Mouse (Mus musculus) midbrain, postnatal 0 days (tissue): ENCODE results near the gene Ilk. TPM values are rescaled to one million over a fixed set of nuclear protein-coding genes. Genes with fewer than 3 reads are reported as not detected.
A peak's percentile ranks its signal among the peaks of the same experiment; 100 is the strongest.

Experiments used
- ATAC-seq: fragments of 200-750 bp; cut with Nextera tagmentation; 2 replicates; pipeline ENCODE4 v1.8.0; 2017; ENCODE audit warnings: moderate number of reproducible peaks, mild to moderate bottlenecking, moderate TSS enrichment, moderate library complexity; ENCODE audit not compliant: low FRiP score
- DNase-seq: peaks from one replicate; pipeline ENCODE4 v3.0.0-alpha.2; 2015; ENCODE audit warnings: low spot score
- H3K27ac ChIP-seq: fragments of 300-500 bp; sonication (generic); 2 replicates; pipeline ENCODE4 v1.5.1; 2014; ENCODE audit warnings: low read depth, mild to moderate bottlenecking, low read length, mixed read lengths
- H3K27me3 ChIP-seq: fragments of 300-500 bp; sonication (generic); 2 replicates; pipeline ENCODE4 v1.6.1; 2014; ENCODE audit warnings: low read length, control low read depth, mixed read lengths; ENCODE audit not compliant: insufficient read depth
- H3K36me3 ChIP-seq: fragments of 300-500 bp; sonication (generic); 2 replicates; pipeline ENCODE4 v1.6.1; 2014; ENCODE audit warnings: low read length, control low read depth, mixed read lengths; ENCODE audit not compliant: insufficient read depth
- H3K4me1 ChIP-seq: fragments of 300-500 bp; sonication (generic); 2 replicates; pipeline ENCODE4 v1.6.1; 2014; ENCODE audit warnings: mild to moderate bottlenecking, control low read depth, antibody characterized with exemption, low read length, mixed read lengths; ENCODE audit not compliant: insufficient read depth
- H3K4me2 ChIP-seq: fragments of 300-500 bp; sonication (generic); 2 replicates; pipeline ENCODE4 v1.6.1; 2014; ENCODE audit warnings: low read depth, mild to moderate bottlenecking, low read length, mixed read lengths; ENCODE audit not compliant: poor library complexity, severe bottlenecking
- H3K4me3 ChIP-seq: fragments of 300-500 bp; sonication (generic); 2 replicates; pipeline ENCODE4 v1.5.1; 2014; ENCODE audit warnings: low read depth, mild to moderate bottlenecking, low read length, moderate library complexity
- H3K9ac ChIP-seq: fragments of 300-500 bp; sonication (generic); replicated peaks from 2 replicates; pipeline ENCODE4 v1.6.1; 2014; ENCODE audit warnings: mild to moderate bottlenecking, low read length, moderate library complexity, mixed read lengths; ENCODE audit not compliant: poor library complexity, severe bottlenecking
- H3K9me3 ChIP-seq: fragments of 300-500 bp; sonication (generic); 2 replicates; pipeline ENCODE4 v1.6.1; 2016; ENCODE audit warnings: low read length, control low read depth
- CTCF ChIP-seq: IDR thresholded peaks from 2 replicates; pipeline ENCODE4 v1.5.1; 2016; ENCODE audit warnings: antibody characterized with exemption, mild to moderate bottlenecking
- WGBS: fragments of 180-500 bp; shearing (Covaris S2); extraction: QIAGEN DNeasy Blood & Tissue Kit; methylation state at CpG from one replicate; pipeline ENCODE4 v1.1.7; 2014; 5-methylcytosine and 5-hydroxymethylcytosine counted together
- polyA plus RNA-seq: library from polyadenylated mRNA; unstranded; fragments of >200 nt; fragmentation: Nextera tagmentation; extraction: Ambion mirVana; gene quantifications from 2 replicates; pipeline ENCODE4 v1.2.1, GENCODE M21; 2015
- total RNA-seq: library from RNA; depleted of rRNA; stranded (reverse); fragments of >200 nt; gene quantifications from 2 replicates; pipeline ENCODE4 v1.2.3, GENCODE M21; 2014

The Ilk gene
- total and polyA plus RNA-seq, 2 experiments from 2014 or later, result 130 to 139 TPM

- no peaks in the 10 kb centered on the region for H3K27me3 ChIP-seq
- no peak overlapping the region for H3K4me2 ChIP-seq
- no peak overlapping the region for H3K27ac ChIP-seq
- 85% methylated on average over 11 of the region's 11 CpGs for whole genome bisulfite sequencing
- no peak for DNase-seq
- TF ChIP-seq CTCF, result no peak
- peaks cover 68% of the 10 kb centered on the region for H3K36me3 ChIP-seq
- no peak for ATAC-seq
- 0 out of 2 replicates have a peak, but pooled peaks cover 3% of the 10 kb centered on the region for H3K4me1 ChIP-seq
- H3K4me3 ChIP-seq, result no peak overlapping the region
- H3K9me3 ChIP-seq, result no peaks in the 10 kb centered on the region
- H3K9ac ChIP-seq, result no peak overlapping the region
These were observed 27.9 kb downstream of the Ilk start for GRCm38 (mm10) chr7:105764331-105764730.

- peak overlapping the region; percentile 38 for H3K27ac ChIP-seq
- ATAC-seq (peak; percentile 57), DNase-seq (peak; percentile 70)
- TF ChIP-seq CTCF, result no peak
- H3K36me3 ChIP-seq, result peaks cover 74% of the 10 kb centered on the region
- 0 out of 2 replicates have a peak, but pooled peaks cover 7% of the 10 kb centered on the region for H3K4me1 ChIP-seq
- H3K4me3 ChIP-seq, result no peak overlapping the region
- H3K9ac ChIP-seq, result no peak overlapping the region
- H3K27me3 ChIP-seq, result no peaks in the 10 kb centered on the region
- WGBS, result 13% methylated on average over 6 of the region's 6 CpGs
- no peaks in the 10 kb centered on the region for H3K9me3 ChIP-seq
- no peak overlapping the region for H3K4me2 ChIP-seq
These were observed 31.4 kb downstream of the Ilk start for GRCm38 (mm10) chr7:105767729-105768165.

GRCm38 (mm10) chr7:105769959-105770358 is 33.6 kb downstream of the Ilk start:
- no peak for ATAC-seq
- Histone ChIP-seq H3K4me2 (no peak overlapping the region), H3K27ac (no peak overlapping the region), H3K36me3 (peaks cover 58% of the 10 kb centered on the region), H3K4me1 (0 out of 2 replicates have a peak, but pooled peaks cover 7% of the 10 kb centered on the region), H3K9ac (no peak overlapping the region), H3K9me3 (no peaks in the 10 kb centered on the region), H3K4me3 (no peak overlapping the region), H3K27me3 (no peaks in the 10 kb centered on the region)
- 81% methylated on average over 3 of the region's 3 CpGs for WGBS
- TF ChIP-seq CTCF, result no peak
- no peak for DNase-seq

- Histone ChIP-seq H3K4me3 (no peak overlapping the region), H3K9ac (no peak overlapping the region), H3K27me3 (no peaks in the 10 kb centered on the region), H3K4me1 (0 out of 2 replicates have a peak, but pooled peaks cover 7% of the 10 kb centered on the region), H3K36me3 (peaks cover 43% of the 10 kb centered on the region), H3K27ac (no peak overlapping the region), H3K9me3 (no peaks in the 10 kb centered on the region), H3K4me2 (no peak overlapping the region)
- no peak for DNase-seq
- 95% methylated on average over 15 of the region's 15 CpGs for WGBS
- ATAC-seq, result no peak
- no peak for TF ChIP-seq CTCF
These were observed 35.9 kb downstream of the Ilk start for GRCm38 (mm10) chr7:105772331-105772730.

- Histone ChIP-seq H3K9me3 (no peaks in the 10 kb centered on the region), H3K4me2 (no peak overlapping the region), H3K36me3 (peaks cover 38% of the 10 kb centered on the region), H3K27ac (no peak overlapping the region), H3K4me3 (no peak overlapping the region), H3K4me1 (peaks cover 9% of the 10 kb centered on the region; the same call in 1 of the 2 replicates), H3K27me3 (no peaks in the 10 kb centered on the region), H3K9ac (no peak overlapping the region)
- ATAC-seq (no peak), DNase-seq (no peak)
- TF ChIP-seq CTCF, result no peak
- 75% methylated on average over 5 of the region's 5 CpGs for WGBS
These were observed 36.6 kb downstream of the Ilk start for GRCm38 (mm10) chr7:105773041-105773440.

GRCm38 (mm10) chr7:105774661-105775060 is 38.3 kb downstream of the Ilk start:
- no peaks in the 10 kb centered on the region for H3K27me3 ChIP-seq
- H3K4me3 ChIP-seq, result no peak overlapping the region
- H3K4me2 ChIP-seq, result no peak overlapping the region
- H3K36me3 ChIP-seq, result peaks cover 38% of the 10 kb centered on the region
- peaks cover 19% of the 10 kb centered on the region for H3K4me1 ChIP-seq
- 41% methylated on average over 8 of the region's 8 CpGs for WGBS
- 0 out of 2 replicates have a peak overlapping the region, but pooled peaks have one; percentile 19 for H3K9ac ChIP-seq
- H3K9me3 ChIP-seq, result no peaks in the 10 kb centered on the region
- DNase-seq, result no peak
- TF ChIP-seq CTCF, result no peak
- H3K27ac ChIP-seq, result no peak overlapping the region
- ATAC-seq, result no peak
